Mouse (Mus musculus) erythroblast, embryonic 14.5 days (primary cell): ENCODE data around the gene Slc16a2. TPM values are rescaled to one million over a fixed set of nuclear protein-coding genes. Genes with fewer than 3 reads are reported as not detected.

Source experiments
- H3K27me3 ChIP-seq: 2 replicates; pipeline ENCODE4 v1.6.1; 2012; ENCODE audit warnings: inconsistent platforms; ENCODE audit not compliant: control insufficient read depth
- H3K36me3 ChIP-seq: 2 replicates; pipeline ENCODE4 v1.6.1; 2012; ENCODE audit warnings: mild to moderate bottlenecking, inconsistent platforms; ENCODE audit not compliant: control insufficient read depth
- H3K4me1 ChIP-seq: 2 replicates; pipeline ENCODE4 v1.6.1; 2012; ENCODE audit warnings: inconsistent platforms; ENCODE audit not compliant: control insufficient read depth
- H3K4me3 ChIP-seq: replicated peaks from 2 replicates; pipeline ENCODE3; 2012; ENCODE audit warnings: moderate library complexity, mild to moderate bottlenecking, inconsistent platforms
- H3K9me3 ChIP-seq: 2 replicates; pipeline ENCODE4 v1.6.1; 2012; ENCODE audit warnings: low read length, inconsistent platforms, mixed read lengths; ENCODE audit not compliant: control insufficient read depth
- GATA1 ChIP-seq: IDR thresholded peaks from 2 replicates; pipeline ENCODE4 v1.6.1; 2012; ENCODE audit warnings: low read length, inconsistent platforms, mixed read lengths
- TAL1 ChIP-seq: IDR thresholded peaks from 3 replicates; pipeline ENCODE4 v1.6.1; 2012; ENCODE audit warnings: low read length, inconsistent platforms, mixed read lengths
- polyA plus RNA-seq: library from polyadenylated mRNA; stranded (reverse); fragments of >175 nt; gene quantifications from 2 replicates; pipeline ENCODE4 v1.2.3, GENCODE M21; 2012

Slc16a2 gene
- polyA plus RNA-seq, 1 experiment, result 0.01 TPM

DNA sequence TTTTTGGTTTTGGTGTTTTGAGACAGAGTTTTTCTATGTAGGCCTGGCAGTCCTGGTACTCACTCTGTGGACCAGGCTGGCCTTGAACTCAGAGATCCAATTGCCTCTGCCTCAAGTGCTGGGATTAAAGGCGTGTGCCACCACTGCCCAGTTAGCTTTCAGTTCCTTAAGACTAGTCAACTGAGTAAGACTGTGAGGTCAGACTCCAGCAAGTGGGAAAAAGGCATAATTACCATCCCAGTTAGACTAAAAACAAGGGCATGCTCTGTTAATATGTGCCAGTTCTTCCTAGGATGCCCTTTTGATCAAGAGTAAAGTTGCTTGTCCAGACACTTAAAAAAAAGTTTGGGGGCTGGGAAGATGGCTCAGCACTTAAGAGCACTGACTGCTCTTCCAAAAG is 113.2 kb downstream of the Slc16a2 start:
- Histone ChIP-seq H3K27me3 (peaks cover 35% of the 10 kb centered on the region), H3K4me3 (no peak overlapping the region), H3K4me1 (no peaks in the 10 kb centered on the region), H3K36me3 (no peaks in the 10 kb centered on the region), H3K9me3 (no peaks in the 10 kb centered on the region)
- no peak for TF ChIP-seq TAL1
- TF ChIP-seq GATA1, result no peak

DNA sequence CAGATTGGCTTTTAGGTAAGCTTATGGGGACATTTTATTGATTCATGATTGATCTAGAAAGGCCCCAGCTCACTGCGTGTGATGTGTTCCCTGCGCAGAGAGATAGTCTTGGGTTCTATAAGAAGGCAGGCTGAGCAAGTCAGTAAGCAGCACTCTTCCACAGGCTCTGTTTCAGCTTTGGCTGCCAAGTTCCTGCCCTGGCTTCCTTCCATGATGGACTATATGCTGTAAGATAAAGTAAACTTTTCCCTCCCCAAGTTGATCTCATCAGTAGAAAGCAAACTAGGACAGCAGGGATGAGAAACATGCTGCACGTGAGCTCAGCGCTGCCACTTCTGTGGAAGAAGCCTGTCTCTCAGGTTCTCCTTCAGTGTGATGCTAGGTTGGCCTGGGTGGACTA is 117.2 kb downstream of the Slc16a2 start:
- H3K27me3 ChIP-seq, result peaks cover 36% of the 10 kb centered on the region
- no peaks in the 10 kb centered on the region for H3K36me3 ChIP-seq
- H3K9me3 ChIP-seq, result no peaks in the 10 kb centered on the region
- H3K4me1 ChIP-seq, result no peaks in the 10 kb centered on the region
- no peak for TF ChIP-seq TAL1
- no peak for TF ChIP-seq GATA1
- no peak overlapping the region for H3K4me3 ChIP-seq

DNA sequence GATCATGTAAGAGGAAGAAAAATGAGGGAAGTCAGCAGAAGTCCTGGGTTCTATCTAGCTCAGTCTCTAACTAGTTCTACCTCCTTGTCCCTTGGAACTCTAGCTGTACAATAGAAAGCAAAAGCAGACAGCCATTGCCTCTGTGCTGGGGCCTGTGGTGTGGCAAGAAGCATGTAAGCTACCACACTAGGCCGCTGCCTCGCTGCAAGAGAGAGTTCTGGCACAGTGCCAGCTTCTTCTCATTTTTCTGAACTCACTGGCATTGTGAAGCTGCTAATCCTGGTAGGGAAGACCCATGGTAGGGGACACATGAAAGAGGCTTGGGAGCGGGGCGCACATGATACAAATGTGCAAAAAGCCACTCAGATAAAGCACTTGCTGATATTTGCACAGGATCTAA is 117.8 kb downstream of the Slc16a2 start:
- Histone ChIP-seq H3K36me3 (no peaks in the 10 kb centered on the region), H3K4me3 (no peak overlapping the region), H3K27me3 (peaks cover 37% of the 10 kb centered on the region), H3K9me3 (no peaks in the 10 kb centered on the region), H3K4me1 (no peaks in the 10 kb centered on the region)
- no peak for TF ChIP-seq GATA1
- no peak for TF ChIP-seq TAL1

DNA sequence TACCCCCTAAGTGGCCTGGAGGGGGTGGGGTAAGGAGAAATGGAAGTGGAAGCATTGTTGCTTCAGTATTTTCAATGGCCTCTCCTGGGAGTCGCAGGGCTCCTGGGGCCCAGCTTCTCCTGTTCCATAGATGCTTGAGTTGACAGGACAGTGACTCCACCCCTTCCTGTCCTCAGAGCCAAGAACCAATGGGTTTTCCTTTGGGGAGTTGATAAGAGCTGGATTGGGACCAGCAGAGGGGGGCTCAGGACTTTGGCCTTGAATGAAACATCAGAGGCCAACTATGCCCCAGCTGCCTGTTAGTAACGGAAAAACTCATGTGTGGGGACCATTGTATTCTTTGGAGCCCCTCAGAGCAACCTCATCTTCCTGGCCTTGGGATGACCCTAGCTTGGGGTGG is 124.0 kb downstream of the Slc16a2 start:
- Histone ChIP-seq H3K9me3 (no peaks in the 10 kb centered on the region), H3K27me3 (peaks cover 57% of the 10 kb centered on the region), H3K36me3 (no peaks in the 10 kb centered on the region), H3K4me3 (no peak overlapping the region), H3K4me1 (peaks cover 4% of the 10 kb centered on the region)
- TF ChIP-seq TAL1, result no peak
- TF ChIP-seq GATA1, result no peak

DNA sequence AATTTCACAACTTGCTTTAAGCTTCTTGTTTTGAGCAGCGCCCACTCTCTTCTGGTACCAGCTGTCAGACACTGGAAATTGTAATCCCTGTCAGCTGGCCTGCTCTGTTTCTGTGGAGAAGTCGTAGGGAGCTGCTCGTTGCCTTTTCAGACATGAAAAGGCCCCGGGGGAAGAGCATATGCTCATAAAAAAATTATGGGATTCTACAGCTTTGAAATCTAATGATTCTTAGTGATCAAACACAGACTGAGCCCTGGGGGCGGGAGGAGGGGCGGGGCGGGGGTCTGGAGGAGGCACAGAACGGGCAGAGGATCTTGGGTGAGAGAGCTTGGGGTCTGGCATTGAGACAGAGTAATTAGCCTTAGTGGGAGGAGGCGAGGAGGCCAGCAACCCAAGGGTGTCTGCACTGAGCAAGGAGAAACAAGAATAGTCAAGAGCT is 125.7 kb downstream of the Slc16a2 start:
- TF ChIP-seq GATA1 (no peak), TAL1 (no peak)
- Histone ChIP-seq H3K4me1 (peaks cover 4% of the 10 kb centered on the region), H3K4me3 (no peak overlapping the region), H3K9me3 (peaks cover 4% of the 10 kb centered on the region; the same call in 1 of the 2 replicates), H3K27me3 (peaks cover 66% of the 10 kb centered on the region), H3K36me3 (no peaks in the 10 kb centered on the region)

DNA sequence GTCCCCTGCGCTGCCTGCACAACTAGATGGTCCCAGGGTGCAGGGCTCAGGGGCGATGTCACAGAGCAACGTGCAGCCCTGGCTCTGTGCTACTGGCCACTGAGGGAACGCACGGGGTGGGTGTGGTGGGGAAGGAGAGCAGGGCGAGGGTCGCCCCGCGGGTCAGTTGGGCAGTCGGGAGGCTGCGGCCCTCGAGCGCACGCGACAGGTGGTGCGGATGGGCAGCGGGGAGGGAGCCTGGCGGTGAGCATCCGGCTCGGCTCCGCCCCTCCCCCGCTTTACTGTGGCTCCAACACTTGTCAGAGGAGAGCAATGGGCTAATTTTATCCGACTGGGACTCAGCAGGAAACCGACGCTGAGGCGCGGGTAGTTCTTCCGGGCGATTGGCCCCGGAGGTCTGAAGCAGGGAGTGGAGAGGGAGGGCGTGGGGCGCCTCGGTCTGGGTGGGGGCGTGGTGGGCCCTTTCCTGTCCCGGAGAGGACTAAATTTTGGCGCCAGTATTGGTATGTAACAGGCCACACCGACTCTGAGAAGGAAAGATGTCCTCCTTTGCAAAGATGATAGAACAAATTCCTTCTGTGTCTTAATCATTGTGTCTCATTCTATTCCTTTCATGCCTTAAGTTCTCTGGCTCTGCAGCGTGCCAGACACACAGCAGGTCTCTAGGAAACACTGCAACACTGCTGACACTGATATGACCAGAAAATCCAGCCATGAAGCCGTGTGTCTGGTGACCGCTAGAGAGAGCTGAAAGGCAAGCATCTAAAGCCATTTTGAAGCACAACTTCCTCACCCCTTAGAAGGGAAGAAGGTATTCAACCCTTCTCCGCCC is 126.4 kb downstream of the Slc16a2 start:
- TF ChIP-seq GATA1 (no peak), TAL1 (no peak)
- Histone ChIP-seq H3K4me1 (peaks cover 4% of the 10 kb centered on the region), H3K4me3 (peak overlapping the region; percentile 47)

DNA sequence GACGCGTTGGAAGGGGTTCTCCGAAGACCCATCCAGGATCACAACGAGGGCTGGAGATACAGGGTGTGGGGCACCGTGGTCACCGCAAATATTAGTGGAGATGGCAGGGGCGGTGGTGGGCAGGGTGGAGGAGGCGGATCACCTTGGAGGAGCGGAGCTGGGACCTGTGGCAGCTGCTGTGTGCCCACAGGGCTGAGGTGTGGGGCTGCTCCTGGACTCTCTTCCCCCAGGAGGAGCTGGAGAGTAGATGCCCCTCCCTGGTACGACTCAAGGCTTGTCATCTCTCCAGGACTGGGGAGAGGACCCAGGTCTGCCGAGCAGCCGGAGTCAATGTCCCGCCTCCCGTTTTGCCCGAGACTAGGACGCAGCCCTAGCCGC is 127.0 kb downstream of the Slc16a2 start:
- H3K36me3 ChIP-seq, result no peaks in the 10 kb centered on the region
- peaks cover 4% of the 10 kb centered on the region; the same call in 1 of the 2 replicates for H3K9me3 ChIP-seq
- H3K4me3 ChIP-seq, result peak overlapping the region; percentile 47
- H3K4me1 ChIP-seq, result peaks cover 4% of the 10 kb centered on the region
- H3K27me3 ChIP-seq, result peaks cover 61% of the 10 kb centered on the region
- no peak for TF ChIP-seq GATA1
- TF ChIP-seq TAL1, result no peak

More for the DNA sequence above, 126.4 kb downstream of the Slc16a2 start:
- Histone ChIP-seq H3K9me3 (peaks cover 4% of the 10 kb centered on the region; the same call in 1 of the 2 replicates), H3K36me3 (no peaks in the 10 kb centered on the region), H3K27me3 (peaks cover 61% of the 10 kb centered on the region)

DNA sequence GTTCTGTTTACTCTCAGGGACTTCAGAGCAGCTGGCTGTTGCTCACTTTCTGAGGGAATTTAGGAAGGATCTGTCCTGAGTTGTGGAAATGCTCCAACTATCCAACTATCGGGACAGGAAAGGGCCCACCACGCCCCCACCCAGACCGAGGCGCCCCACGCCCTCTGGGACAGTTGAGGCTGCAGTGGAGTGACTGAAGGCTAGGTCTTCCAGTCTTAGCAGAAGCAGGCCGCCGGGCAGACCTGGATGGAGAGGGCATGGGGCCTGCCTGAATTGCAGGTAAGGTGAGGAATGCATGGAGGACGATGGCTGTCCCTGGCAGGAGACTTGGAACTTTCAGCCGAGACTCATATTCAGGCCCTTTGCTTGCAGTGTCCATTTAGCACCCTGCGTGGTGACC is 127.4 kb downstream of the Slc16a2 start:
- Histone ChIP-seq H3K4me3 (no peak overlapping the region), H3K36me3 (no peaks in the 10 kb centered on the region), H3K9me3 (peaks cover 4% of the 10 kb centered on the region; the same call in 1 of the 2 replicates), H3K27me3 (peaks cover 61% of the 10 kb centered on the region), H3K4me1 (peaks cover 4% of the 10 kb centered on the region)
- TF ChIP-seq GATA1 (no peak), TAL1 (no peak)

DNA sequence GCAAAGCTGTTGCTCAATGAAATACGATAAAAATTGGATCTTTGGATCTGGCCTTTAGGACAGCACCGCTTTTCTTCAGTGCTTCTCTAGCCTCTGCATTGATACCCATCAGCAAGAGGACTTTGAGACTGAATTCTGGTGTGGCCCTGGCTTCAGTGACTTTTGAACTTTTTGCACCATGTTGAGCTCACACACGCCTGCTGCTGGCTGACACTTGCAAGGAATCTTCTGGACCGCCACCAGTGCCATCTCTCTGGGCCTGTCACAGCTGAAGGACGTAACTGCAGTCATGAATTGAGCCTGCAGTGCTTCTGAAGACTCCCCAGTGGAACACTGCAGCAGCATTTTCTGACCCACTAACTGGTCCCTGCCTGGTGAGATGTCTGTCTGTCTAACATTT is 128.9 kb downstream of the Slc16a2 start:
- Histone ChIP-seq H3K9me3 (peaks cover 4% of the 10 kb centered on the region; the same call in 1 of the 2 replicates), H3K4me3 (no peak overlapping the region), H3K36me3 (no peaks in the 10 kb centered on the region), H3K27me3 (peaks cover 55% of the 10 kb centered on the region), H3K4me1 (peaks cover 4% of the 10 kb centered on the region)
- TF ChIP-seq GATA1 (no peak), TAL1 (no peak)
